Mouse (Mus musculus): ENCODE measurements around the gene Kcnc3. TPM values are rescaled to one million over a fixed set of nuclear protein-coding genes. Genes with fewer than 3 reads are reported as not detected.

Kcnc3 gene
- polyA plus RNA-seq, 1 experiment from 2014 or later: 1.5 TPM

- 33% methylated on average over 1 of the region's 1 CpGs for WGBS
- Histone ChIP-seq H3K4me1 (replicated peaks; ENCODE audit: control insufficient read depth, insufficient read depth, low read length) (peaks cover 7% of the 10 kb centered on the region), H3K36me3 (ENCODE audit: control insufficient read depth, insufficient read depth, low read length) (no peaks in the 10 kb centered on the region), H3K27me3 (ENCODE audit: control insufficient read depth, insufficient read depth, low read depth, low read length) (peaks cover 17% of the 10 kb centered on the region), H3K9me3 (ENCODE audit: control insufficient read depth, low read length) (peaks cover 3% of the 10 kb centered on the region; the same call in 1 of the 2 replicates), H3K4me3 (ENCODE audit: low read length) (no peak overlapping the region), H3K27ac (ENCODE audit: low read length) (peak overlapping the region; percentile 86), H3K9ac (ENCODE audit: low read length) (no peak overlapping the region), H3K4me2 (ENCODE audit: low read depth, low read length) (no peak overlapping the region)
- ATAC-seq (ENCODE audit: low read depth): peak; percentile 87
These were observed 7.3 kb upstream of the Kcnc3 start for GRCm38 (mm10) chr7:44583146-44583545.

GRCm38 (mm10) chr7:44584265-44584804 lies 6.1 kb upstream of the Kcnc3 start:
- Histone ChIP-seq H3K9ac (ENCODE audit: low read length) (no peak overlapping the region), H3K4me2 (ENCODE audit: low read depth, low read length) (no peak overlapping the region), H3K36me3 (ENCODE audit: control insufficient read depth, insufficient read depth, low read length) (no peaks in the 10 kb centered on the region), H3K27me3 (ENCODE audit: control insufficient read depth, insufficient read depth, low read depth, low read length) (peaks cover 23% of the 10 kb centered on the region), H3K27ac (ENCODE audit: low read length) (no peak overlapping the region), H3K4me1 (replicated peaks; ENCODE audit: control insufficient read depth, insufficient read depth, low read length) (peaks cover 12% of the 10 kb centered on the region), H3K4me3 (ENCODE audit: low read length) (no peak overlapping the region), H3K9me3 (ENCODE audit: control insufficient read depth, low read length) (no peaks in the 10 kb centered on the region)
- 51% methylated on average over 4 of the region's 4 CpGs for WGBS
- ATAC-seq (ENCODE audit: low read depth): no peak

GRCm38 (mm10) chr7:44584921-44585320 lies 5.5 kb upstream of the Kcnc3 start:
- Histone ChIP-seq H3K4me1 (replicated peaks; ENCODE audit: control insufficient read depth, insufficient read depth, low read length) (peaks cover 18% of the 10 kb centered on the region), H3K27me3 (ENCODE audit: control insufficient read depth, insufficient read depth, low read depth, low read length) (peaks cover 28% of the 10 kb centered on the region), H3K9ac (ENCODE audit: low read length) (no peak overlapping the region), H3K9me3 (ENCODE audit: control insufficient read depth, low read length) (no peaks in the 10 kb centered on the region), H3K4me2 (ENCODE audit: low read depth, low read length) (no peak overlapping the region), H3K36me3 (ENCODE audit: control insufficient read depth, insufficient read depth, low read length) (no peaks in the 10 kb centered on the region), H3K27ac (ENCODE audit: low read length) (no peak overlapping the region), H3K4me3 (ENCODE audit: low read length) (no peak overlapping the region)
- 83% methylated on average over 6 of the region's 6 CpGs for WGBS
- no peak for ATAC-seq (ENCODE audit: low read depth)

- Histone ChIP-seq H3K9me3 (ENCODE audit: control insufficient read depth, low read length) (no peaks in the 10 kb centered on the region), H3K4me3 (ENCODE audit: low read length) (no peak overlapping the region), H3K9ac (ENCODE audit: low read length) (no peak overlapping the region), H3K4me2 (ENCODE audit: low read depth, low read length) (no peak overlapping the region), H3K27ac (ENCODE audit: low read length) (no peak overlapping the region), H3K36me3 (ENCODE audit: control insufficient read depth, insufficient read depth, low read length) (no peaks in the 10 kb centered on the region), H3K27me3 (ENCODE audit: control insufficient read depth, insufficient read depth, low read depth, low read length) (peaks cover 34% of the 10 kb centered on the region), H3K4me1 (replicated peaks; ENCODE audit: control insufficient read depth, insufficient read depth, low read length) (peaks cover 22% of the 10 kb centered on the region)
- no peak for ATAC-seq (ENCODE audit: low read depth)
- WGBS: 91% methylated on average over 6 of the region's 6 CpGs
These were observed 4.9 kb upstream of the Kcnc3 start for GRCm38 (mm10) chr7:44585606-44586005.

GRCm38 (mm10) chr7:44586518-44586917 lies 3.9 kb upstream of the Kcnc3 start:
- WGBS: 13% methylated on average over 19 of the region's 19 CpGs
- Histone ChIP-seq H3K4me2 (ENCODE audit: low read depth, low read length) (peak overlapping the region; percentile 49), H3K4me1 (replicated peaks; ENCODE audit: control insufficient read depth, insufficient read depth, low read length) (peaks cover 25% of the 10 kb centered on the region), H3K9ac (ENCODE audit: low read length) (peak overlapping the region; percentile 27; the same call in 1 of the 2 replicates), H3K36me3 (ENCODE audit: control insufficient read depth, insufficient read depth, low read length) (no peaks in the 10 kb centered on the region), H3K4me3 (ENCODE audit: low read length) (peak overlapping the region; percentile 38; the same call in 1 of the 2 replicates), H3K9me3 (ENCODE audit: control insufficient read depth, low read length) (no peaks in the 10 kb centered on the region), H3K27ac (ENCODE audit: low read length) (no peak overlapping the region), H3K27me3 (ENCODE audit: control insufficient read depth, insufficient read depth, low read depth, low read length) (peaks cover 43% of the 10 kb centered on the region)
- ATAC-seq (ENCODE audit: low read depth): no peak

GRCm38 (mm10) chr7:44586930-44587329 lies 3.5 kb upstream of the Kcnc3 start:
- no peak overlapping the region for H3K27ac ChIP-seq (ENCODE audit: low read length)
- H3K9ac ChIP-seq (ENCODE audit: low read length): peak overlapping the region; percentile 45
- peaks cover 28% of the 10 kb centered on the region for H3K4me1 ChIP-seq (replicated peaks; ENCODE audit: control insufficient read depth, insufficient read depth, low read length)
- H3K36me3 ChIP-seq (ENCODE audit: control insufficient read depth, insufficient read depth, low read length): no peaks in the 10 kb centered on the region
- 1% methylated on average over 18 of the region's 18 CpGs for WGBS
- H3K9me3 ChIP-seq (ENCODE audit: control insufficient read depth, low read length): no peaks in the 10 kb centered on the region
- H3K4me2 ChIP-seq (ENCODE audit: low read depth, low read length): peak overlapping the region; percentile 49
- peak overlapping the region; percentile 38 for H3K4me3 ChIP-seq (ENCODE audit: low read length)
- ATAC-seq (ENCODE audit: low read depth): no peak
- peaks cover 47% of the 10 kb centered on the region for H3K27me3 ChIP-seq (ENCODE audit: control insufficient read depth, insufficient read depth, low read depth, low read length)

GRCm38 (mm10) chr7:44587676-44588075 lies 2.8 kb upstream of the Kcnc3 start:
- WGBS: 38% methylated on average over 6 of the region's 6 CpGs
- no peak overlapping the region for H3K27ac ChIP-seq (ENCODE audit: low read length)
- H3K9me3 ChIP-seq (ENCODE audit: control insufficient read depth, low read length): no peaks in the 10 kb centered on the region
- H3K4me3 ChIP-seq (ENCODE audit: low read length): no peak overlapping the region; the same call in 1 of the 2 replicates
- no peak for ATAC-seq (ENCODE audit: low read depth)
- H3K36me3 ChIP-seq (ENCODE audit: control insufficient read depth, insufficient read depth, low read length): no peaks in the 10 kb centered on the region
- H3K27me3 ChIP-seq (ENCODE audit: control insufficient read depth, insufficient read depth, low read depth, low read length): peaks cover 55% of the 10 kb centered on the region
- H3K9ac ChIP-seq (ENCODE audit: low read length): peak overlapping the region; percentile 45; the same call in 1 of the 2 replicates
- peaks cover 28% of the 10 kb centered on the region for H3K4me1 ChIP-seq (replicated peaks; ENCODE audit: control insufficient read depth, insufficient read depth, low read length)
- peak overlapping the region; percentile 49 for H3K4me2 ChIP-seq (ENCODE audit: low read depth, low read length)

GRCm38 (mm10) chr7:44588338-44588737 lies 2.1 kb upstream of the Kcnc3 start:
- Histone ChIP-seq H3K9ac (ENCODE audit: low read length) (peak overlapping the region; percentile 63), H3K4me3 (ENCODE audit: low read length) (peak overlapping the region; percentile 62), H3K4me2 (ENCODE audit: low read depth, low read length) (peak overlapping the region; percentile 99), H3K27me3 (ENCODE audit: control insufficient read depth, insufficient read depth, low read depth, low read length) (peaks cover 61% of the 10 kb centered on the region), H3K27ac (ENCODE audit: low read length) (no peak overlapping the region), H3K9me3 (ENCODE audit: control insufficient read depth, low read length) (no peaks in the 10 kb centered on the region), H3K36me3 (ENCODE audit: control insufficient read depth, insufficient read depth, low read length) (no peaks in the 10 kb centered on the region), H3K4me1 (replicated peaks; ENCODE audit: control insufficient read depth, insufficient read depth, low read length) (peaks cover 32% of the 10 kb centered on the region)
- WGBS: 13% methylated on average over 12 of the region's 12 CpGs
- ATAC-seq (ENCODE audit: low read depth): no peak

GRCm38 (mm10) chr7:44589149-44589548 lies 1.3 kb upstream of the Kcnc3 start:
- H3K36me3 ChIP-seq (ENCODE audit: control insufficient read depth, insufficient read depth, low read length): no peaks in the 10 kb centered on the region
- H3K9me3 ChIP-seq (ENCODE audit: control insufficient read depth, low read length): no peaks in the 10 kb centered on the region
- peak overlapping the region; percentile 62 for H3K4me3 ChIP-seq (ENCODE audit: low read length)
- H3K27me3 ChIP-seq (ENCODE audit: control insufficient read depth, insufficient read depth, low read depth, low read length): peaks cover 62% of the 10 kb centered on the region
- 0 out of 2 replicates have a peak overlapping the region, but pooled peaks have one; percentile 31 for H3K27ac ChIP-seq (ENCODE audit: low read length)
- H3K4me2 ChIP-seq (ENCODE audit: low read depth, low read length): peak overlapping the region; percentile 99
- peak overlapping the region; percentile 63 for H3K9ac ChIP-seq (ENCODE audit: low read length)
- 0% methylated on average over 18 of the region's 33 CpGs for WGBS
- peak; percentile 59 for ATAC-seq (ENCODE audit: low read depth)
- peaks cover 37% of the 10 kb centered on the region for H3K4me1 ChIP-seq (replicated peaks; ENCODE audit: control insufficient read depth, insufficient read depth, low read length)

All from lung, embryonic 16.5 days (tissue).